Mouse (Mus musculus): Measurements from ENCODE around the gene C1s1. TPM values are rescaled to one million over a fixed set of nuclear protein-coding genes. Genes with fewer than 3 reads are reported as not detected.
"Not testable (repeated sequence)": the region's sequence is repeated elsewhere in the genome, so short reads cannot be mapped to it uniquely, and the experiment has no call there.

Gene C1s1
- polyA plus RNA-seq, 1 experiment from 2014 or later: 9.0 TPM

DNA sequence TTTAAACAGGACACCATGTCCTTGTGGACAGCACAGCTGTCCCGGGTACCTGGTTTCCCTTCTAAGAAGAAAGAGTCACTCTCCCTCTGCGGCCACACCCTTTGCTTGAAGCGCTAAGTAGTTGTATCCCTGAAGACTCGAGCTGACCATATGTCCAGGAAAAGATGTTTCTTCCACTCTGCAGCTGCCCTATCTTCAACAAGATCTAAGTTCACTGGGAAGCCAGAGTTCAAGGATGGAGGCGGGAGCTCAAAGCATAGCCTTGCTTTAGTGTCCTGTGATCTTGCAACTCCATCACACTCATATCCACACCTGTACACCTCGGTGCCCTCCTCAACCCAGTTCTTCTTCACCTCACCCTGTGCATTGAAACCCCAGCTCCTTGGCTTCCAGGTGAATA, 30.2 kb downstream of the C1s1 start:
- Histone ChIP-seq H3K27me3 (no peaks in the 10 kb centered on the region), H3K27ac (replicated peaks) (no peak overlapping the region), H3K9me3 (replicated peaks) (no peaks in the 10 kb centered on the region), H3K36me3 (no peaks in the 10 kb centered on the region), H3K4me3 (replicated peaks) (no peak overlapping the region), H3K4me1 (no peaks in the 10 kb centered on the region), H3K9ac (no peak overlapping the region), H3K4me2 (replicated peaks) (no peak overlapping the region)
- no peak for ATAC-seq (ENCODE audit: insufficient number of reproducible peaks, low FRiP score, low TSS enrichment, low read depth)
- 57% methylated on average over 6 of the region's 6 CpGs for WGBS

- ATAC-seq (ENCODE audit: insufficient number of reproducible peaks, low FRiP score, low TSS enrichment, low read depth); H3K27me3 ChIP-seq; H3K9ac ChIP-seq; H3K4me3 ChIP-seq (replicated peaks); H3K4me1 ChIP-seq; H3K4me2 ChIP-seq (replicated peaks); H3K9me3 ChIP-seq (replicated peaks); H3K36me3 ChIP-seq; H3K27ac ChIP-seq (replicated peaks): not testable (repeated sequence)
- WGBS: 72% methylated on average over 5 of the region's 5 CpGs
Observed at GRCm38 (mm10) chr6:124509192-124509591, 33.0 kb downstream of the C1s1 start.

DNA sequence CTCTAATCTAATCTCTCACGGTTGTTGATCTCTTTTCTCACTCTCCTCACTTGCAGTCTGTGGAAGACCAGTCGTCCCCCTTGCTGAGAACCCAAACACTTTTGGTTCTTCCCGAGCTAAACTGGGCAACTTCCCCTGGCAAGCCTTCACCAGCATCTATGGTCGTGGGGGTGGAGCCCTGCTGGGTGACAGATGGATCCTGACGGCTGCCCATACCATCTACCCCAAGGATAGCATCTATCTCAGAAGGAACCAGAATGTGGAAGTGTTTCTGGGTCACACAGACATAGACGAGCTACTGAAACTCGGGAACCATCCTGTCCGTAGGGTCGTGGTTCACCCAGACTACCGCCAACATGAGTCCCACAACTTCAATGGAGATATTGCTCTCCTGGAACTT, 33.9 kb downstream of the C1s1 start:
- no peaks in the 10 kb centered on the region for H3K27me3 ChIP-seq
- H3K9ac ChIP-seq: no peak overlapping the region
- H3K4me2 ChIP-seq (replicated peaks): no peak overlapping the region
- H3K4me3 ChIP-seq (replicated peaks): no peak overlapping the region
- no peak overlapping the region for H3K27ac ChIP-seq (replicated peaks)
- 0 out of 2 replicates have a peak, but pooled peaks have one; percentile 18 for ATAC-seq (ENCODE audit: insufficient number of reproducible peaks, low FRiP score, low TSS enrichment, low read depth)
- H3K36me3 ChIP-seq: no peaks in the 10 kb centered on the region
- 82% methylated on average over 10 of the region's 10 CpGs for WGBS
- H3K4me1 ChIP-seq: no peaks in the 10 kb centered on the region
- H3K9me3 ChIP-seq (replicated peaks): no peaks in the 10 kb centered on the region

DNA sequence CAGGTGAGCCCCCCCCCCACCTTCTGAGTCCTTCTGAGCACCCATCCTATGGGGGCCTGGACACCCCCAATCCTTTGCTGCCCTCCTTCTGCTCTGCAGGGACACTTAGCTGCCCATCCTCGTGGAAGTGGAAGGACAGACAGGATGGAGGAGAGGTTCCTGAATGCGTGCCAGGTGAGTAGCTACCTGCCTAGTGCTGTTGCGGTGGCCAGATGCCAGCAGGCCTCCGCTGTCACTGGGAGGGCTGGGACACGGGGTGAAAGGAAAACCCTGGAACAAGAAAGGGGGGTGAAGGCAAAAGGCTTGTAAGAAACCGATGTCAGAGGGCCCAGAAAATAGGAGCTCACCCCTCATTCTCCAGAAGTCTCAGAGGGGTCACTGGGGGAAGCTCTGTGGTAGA, 35.2 kb downstream of the C1s1 start:
- Histone ChIP-seq H3K4me3 (replicated peaks) (no peak overlapping the region), H3K9me3 (replicated peaks) (no peaks in the 10 kb centered on the region), H3K9ac (no peak overlapping the region), H3K27me3 (no peaks in the 10 kb centered on the region), H3K4me1 (no peaks in the 10 kb centered on the region), H3K27ac (replicated peaks) (no peak overlapping the region), H3K4me2 (replicated peaks) (no peak overlapping the region), H3K36me3 (no peaks in the 10 kb centered on the region)
- ATAC-seq (ENCODE audit: insufficient number of reproducible peaks, low FRiP score, low TSS enrichment, low read depth): no peak
- WGBS: 72% methylated on average over 6 of the region's 6 CpGs

DNA sequence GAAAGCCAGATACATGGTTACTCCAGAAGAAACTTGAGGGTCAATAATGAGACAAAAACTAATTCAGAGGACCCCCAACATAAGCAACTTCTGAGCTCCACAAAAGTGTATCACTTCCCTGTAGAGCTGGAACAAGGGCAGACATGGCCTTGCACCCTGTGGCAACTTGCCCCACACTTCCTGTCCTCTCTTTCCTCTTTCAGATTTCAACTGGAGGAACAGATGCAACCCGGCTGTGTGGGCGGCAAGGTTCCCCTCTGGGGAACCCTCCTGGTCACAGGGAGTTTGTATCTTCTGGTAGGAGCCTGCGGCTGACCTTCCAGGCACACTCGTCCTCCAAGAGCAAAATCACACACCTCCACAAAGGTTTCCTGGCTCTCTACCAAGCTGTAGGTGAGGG, 37.1 kb downstream of the C1s1 start:
- Histone ChIP-seq H3K4me1 (no peaks in the 10 kb centered on the region), H3K4me2 (replicated peaks) (no peak overlapping the region), H3K36me3 (no peaks in the 10 kb centered on the region), H3K27me3 (no peaks in the 10 kb centered on the region), H3K4me3 (replicated peaks) (no peak overlapping the region), H3K27ac (replicated peaks) (no peak overlapping the region), H3K9ac (no peak overlapping the region), H3K9me3 (replicated peaks) (no peaks in the 10 kb centered on the region)
- WGBS: 67% methylated on average over 4 of the region's 4 CpGs
- ATAC-seq (ENCODE audit: insufficient number of reproducible peaks, low FRiP score, low TSS enrichment, low read depth): no peak

DNA sequence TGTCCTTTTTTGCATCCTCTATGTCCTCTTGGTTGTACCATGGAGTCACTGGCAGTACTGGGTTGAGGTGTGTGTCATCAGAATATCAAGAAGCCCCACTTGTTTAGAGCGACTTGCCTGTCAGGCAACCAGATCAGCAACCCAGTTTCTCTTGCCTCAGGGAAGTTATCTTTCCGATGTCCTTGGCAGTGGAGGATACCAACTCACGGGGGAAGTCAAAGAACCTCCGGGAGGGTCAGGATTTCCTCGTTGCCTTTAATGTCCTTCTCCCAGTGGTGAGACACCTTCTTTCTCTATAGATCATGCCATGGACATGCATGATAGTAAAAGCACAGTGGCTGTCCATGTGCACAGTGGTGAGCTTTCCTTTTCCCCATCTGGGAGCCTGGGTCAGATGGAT, 40.1 kb downstream of the C1s1 start:
- Histone ChIP-seq H3K27me3 (no peaks in the 10 kb centered on the region), H3K4me2 (replicated peaks) (no peak overlapping the region), H3K4me3 (replicated peaks) (no peak overlapping the region), H3K36me3 (no peaks in the 10 kb centered on the region), H3K27ac (replicated peaks) (no peak overlapping the region), H3K9ac (no peak overlapping the region), H3K9me3 (replicated peaks) (no peaks in the 10 kb centered on the region), H3K4me1 (no peaks in the 10 kb centered on the region)
- WGBS: 64% methylated on average over 5 of the region's 5 CpGs
- ATAC-seq (ENCODE audit: insufficient number of reproducible peaks, low FRiP score, low TSS enrichment, low read depth): no peak

GRCm38 (mm10) chr6:124501473-124501872, 40.7 kb downstream of the C1s1 start:
- 64% methylated on average over 4 of the region's 4 CpGs for WGBS

GRCm38 (mm10) chr6:124499914-124500566, 42.1 kb downstream of the C1s1 start:
- Histone ChIP-seq H3K4me2 (replicated peaks) (no peak overlapping the region), H3K4me3 (replicated peaks) (no peak overlapping the region), H3K9me3 (replicated peaks) (no peaks in the 10 kb centered on the region), H3K4me1 (no peaks in the 10 kb centered on the region), H3K27ac (replicated peaks) (no peak overlapping the region), H3K36me3 (no peaks in the 10 kb centered on the region), H3K9ac (no peak overlapping the region), H3K27me3 (no peaks in the 10 kb centered on the region)
- ATAC-seq (ENCODE audit: insufficient number of reproducible peaks, low FRiP score, low TSS enrichment, low read depth): no peak
- WGBS: 46% methylated on average over 10 of the region's 10 CpGs

More at GRCm38 (mm10) chr6:124501473-124501872, 40.7 kb downstream of the C1s1 start:
- no peaks in the 10 kb centered on the region for H3K4me1 ChIP-seq
- H3K27me3 ChIP-seq: no peaks in the 10 kb centered on the region
- no peak for ATAC-seq (ENCODE audit: insufficient number of reproducible peaks, low FRiP score, low TSS enrichment, low read depth)
- H3K27ac ChIP-seq (replicated peaks): no peak overlapping the region
- H3K4me2 ChIP-seq (replicated peaks): no peak overlapping the region
- H3K9me3 ChIP-seq (replicated peaks): no peaks in the 10 kb centered on the region
- no peak overlapping the region for H3K9ac ChIP-seq
- H3K36me3 ChIP-seq: no peaks in the 10 kb centered on the region
- H3K4me3 ChIP-seq (replicated peaks): no peak overlapping the region

- WGBS: 85% methylated on average over 5 of the region's 5 CpGs
Observed at GRCm38 (mm10) chr6:124496054-124496453, 46.1 kb downstream of the C1s1 start.

DNA sequence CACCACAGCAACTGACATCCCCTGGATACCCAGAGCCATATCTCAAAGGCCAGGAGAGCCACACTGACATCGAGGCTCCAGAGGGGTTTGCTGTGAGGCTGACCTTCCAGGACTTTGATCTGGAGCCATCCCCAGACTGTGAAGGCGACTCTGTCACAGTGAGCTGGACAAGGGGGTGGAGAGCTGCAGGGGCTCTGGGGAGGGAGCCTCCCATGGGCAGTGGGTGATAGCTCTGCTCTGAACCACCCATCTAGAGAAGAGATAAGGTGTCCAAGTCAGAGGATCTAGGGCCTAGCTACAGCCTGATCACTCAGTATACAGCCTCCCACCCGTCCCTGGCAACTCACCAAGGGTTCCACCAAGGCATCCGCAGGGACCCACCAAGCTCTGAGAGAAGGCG, 48.3 kb downstream of the C1s1 start:
- Histone ChIP-seq H3K27me3 (no peaks in the 10 kb centered on the region), H3K9ac (no peak overlapping the region), H3K9me3 (replicated peaks) (no peaks in the 10 kb centered on the region), H3K4me1 (peaks cover 7% of the 10 kb centered on the region; the same call in 1 of the 2 replicates), H3K36me3 (no peaks in the 10 kb centered on the region), H3K27ac (replicated peaks) (no peak overlapping the region), H3K4me2 (replicated peaks) (no peak overlapping the region), H3K4me3 (replicated peaks) (no peak overlapping the region)
- WGBS: 73% methylated on average over 5 of the region's 5 CpGs
- no peak for ATAC-seq (ENCODE audit: insufficient number of reproducible peaks, low FRiP score, low TSS enrichment, low read depth)

More at GRCm38 (mm10) chr6:124496054-124496453, 46.1 kb downstream of the C1s1 start:
- peaks cover 7% of the 10 kb centered on the region; the same call in 1 of the 2 replicates for H3K4me1 ChIP-seq
- H3K4me3 ChIP-seq (replicated peaks): no peak overlapping the region
- ATAC-seq (ENCODE audit: insufficient number of reproducible peaks, low FRiP score, low TSS enrichment, low read depth): no peak
- no peak overlapping the region for H3K27ac ChIP-seq (replicated peaks)
- no peaks in the 10 kb centered on the region for H3K36me3 ChIP-seq
- no peaks in the 10 kb centered on the region for H3K27me3 ChIP-seq
- no peak overlapping the region for H3K9ac ChIP-seq
- no peak overlapping the region for H3K4me2 ChIP-seq (replicated peaks)
- no peaks in the 10 kb centered on the region for H3K9me3 ChIP-seq (replicated peaks)

DNA sequence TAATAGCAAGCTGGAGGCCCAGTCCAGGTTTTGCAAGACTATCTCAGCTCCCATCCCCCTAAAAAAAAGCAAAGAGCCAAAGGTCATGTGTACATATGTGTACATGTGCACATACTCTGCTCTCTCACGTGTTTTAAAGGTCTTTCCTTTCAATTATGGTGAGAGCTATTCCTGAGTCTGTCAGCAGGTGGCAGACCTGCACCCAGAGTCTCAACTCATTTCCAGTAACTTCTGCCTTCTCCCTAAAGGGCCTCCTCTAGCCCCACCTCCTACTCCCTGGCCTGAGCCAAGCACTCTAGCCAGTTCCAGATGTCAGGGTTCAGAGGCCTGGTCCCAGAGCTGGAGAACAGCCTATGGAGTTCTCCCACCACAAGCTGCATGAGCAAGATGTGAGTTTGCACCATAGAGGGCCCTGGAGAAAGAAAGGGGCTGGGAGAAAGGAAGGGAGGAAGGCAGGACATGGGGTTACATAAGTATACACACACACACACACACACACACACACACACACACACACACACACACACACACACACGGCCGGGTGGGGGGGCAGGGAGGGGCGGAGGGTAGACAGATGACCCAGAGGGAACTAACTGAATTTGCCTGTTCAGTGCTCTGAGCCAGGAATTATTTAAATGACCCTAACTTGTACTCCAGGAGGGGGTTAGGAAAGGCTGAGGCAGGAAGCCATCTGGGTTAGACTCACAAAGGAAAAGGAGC, 49.2 kb downstream of the C1s1 start, which contains the start of gene C1rl:
C1rl (plus strand) TSS at position 272 of the 720 bp plus-strand sequence.
- H3K27ac ChIP-seq (replicated peaks): no peak within 1 kb of the TSS
- ATAC-seq (ENCODE audit: insufficient number of reproducible peaks, low FRiP score, low TSS enrichment, low read depth): peak; percentile 81

More for the DNA sequence above, 49.2 kb downstream of the C1s1 start, which contains the start of gene C1rl:
- Histone ChIP-seq H3K4me1 (peaks cover 7% of the 10 kb centered on the region; the same call in 1 of the 2 replicates), H3K27me3 (no peaks in the 10 kb centered on the region), H3K4me3 (replicated peaks) (no peak within 1 kb of the TSS), H3K4me2 (replicated peaks) (no peak within 1 kb of the TSS), H3K9ac (no peak within 1 kb of the TSS), H3K9me3 (replicated peaks) (no peaks in the 10 kb centered on the region), H3K36me3 (no peaks in the 10 kb centered on the region)
- WGBS: 25% methylated on average over 4 of the region's 4 CpGs
